Mouse (Mus musculus): Measurements from ENCODE around the gene Arhgap30.

DNA sequence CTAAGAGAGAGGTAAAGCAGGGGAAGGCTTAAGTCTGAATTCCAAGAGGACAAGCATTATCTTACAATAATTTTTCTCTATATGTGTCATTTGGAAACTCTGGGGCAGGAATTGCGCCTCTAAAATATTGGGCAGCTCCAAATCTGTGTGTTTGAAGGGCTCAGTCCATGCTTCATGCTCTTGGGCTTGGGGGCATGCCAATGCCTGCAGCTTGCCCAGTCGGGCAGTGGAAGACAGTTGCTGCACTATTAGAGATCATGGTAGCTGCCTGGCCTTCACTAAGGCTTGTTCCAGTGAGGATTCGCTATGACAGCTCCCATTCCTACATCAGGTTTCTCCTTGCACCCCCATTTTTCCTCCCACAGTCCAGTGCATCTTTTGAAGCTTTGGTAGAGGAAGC, 40.1 kb upstream of the Arhgap30 start:
- no peak for TF ChIP-seq MAX (IDR thresholded peaks at IDR 0.05; ENCODE audit: low read depth)
- no peak for TF ChIP-seq MYOD1 (IDR thresholded peaks at IDR 0.05; ENCODE audit: control insufficient read depth in 1 of 3, insufficient read length in 2 of 3, low read depth in 2 of 3)
- no peak for TF ChIP-seq POLR2AphosphoS2 (IDR thresholded peaks at IDR 0.05; ENCODE audit: insufficient read length, low read depth)
- no peak for TF ChIP-seq E2F4 (IDR thresholded peaks at IDR 0.05; ENCODE audit: insufficient read depth)
- no peak for TF ChIP-seq TCF12 (IDR thresholded peaks at IDR 0.05; ENCODE audit: insufficient read depth, poor library complexity, severe bottlenecking)
- no peak for TF ChIP-seq POLR2A (IDR thresholded peaks at IDR 0.05; ENCODE audit: insufficient read length, low read depth)

Measured in myocyte (in vitro differentiated cells).